Mouse (Mus musculus): ENCODE measurements around the gene Hist1h3c. TPM values are rescaled to one million over a fixed set of nuclear protein-coding genes. Genes with fewer than 3 reads are reported as not detected.

Gene Hist1h3c
- polyA plus RNA-seq, 1 experiment from 2014 or later = 4.2 TPM

DNA sequence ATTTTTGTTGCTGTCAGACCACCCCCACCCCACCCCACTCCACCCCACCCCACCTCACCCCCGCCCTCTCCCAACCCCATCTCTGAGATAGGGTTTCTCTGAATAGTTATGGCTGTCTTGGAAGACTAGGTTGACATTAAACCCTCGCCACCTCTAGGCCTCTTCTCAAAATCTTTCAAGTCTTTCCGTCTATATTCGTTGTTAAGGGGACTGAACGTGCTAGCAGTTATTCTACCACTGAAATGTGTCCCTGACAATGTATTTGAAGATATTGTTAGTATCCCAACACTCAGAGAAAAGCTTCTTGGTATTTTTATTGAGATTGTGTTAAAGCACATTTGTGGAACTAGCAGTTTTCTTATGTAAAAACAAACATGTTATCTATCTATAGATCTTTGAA lies 4.5 kb downstream of the Hist1h3c start:
- Histone ChIP-seq H3K36me3 (no peaks in the 10 kb centered on the region), H3K27ac (peak overlapping the region; percentile 93), H3K27me3 (ENCODE audit: insufficient read depth, poor library complexity, severe bottlenecking) (no peaks in the 10 kb centered on the region), H3K4me1 (peaks cover 9% of the 10 kb centered on the region; the same call in 1 of the 2 replicates), H3K9me3 (no peaks in the 10 kb centered on the region), H3K4me3 (peak overlapping the region; percentile 65; the same call in 1 of the 2 replicates)
- DNase-seq (ENCODE audit: low spot score) = no peak
- 59% methylated on average over 5 of the region's 5 CpGs for WGBS

- Histone ChIP-seq H3K36me3 (no peaks in the 10 kb centered on the region), H3K27me3 (ENCODE audit: insufficient read depth, poor library complexity, severe bottlenecking) (no peaks in the 10 kb centered on the region), H3K9me3 (no peaks in the 10 kb centered on the region), H3K27ac (peak overlapping the region; percentile 93), H3K4me1 (peaks cover 9% of the 10 kb centered on the region; the same call in 1 of the 2 replicates), H3K4me3 (peak overlapping the region; percentile 65)
- 34% methylated on average over 13 of the region's 13 CpGs for WGBS
- DNase-seq (ENCODE audit: low spot score) = no peak
Measured at GRCm38 (mm10) chr13:23740256-23740840, 5.1 kb downstream of the Hist1h3c start.

GRCm38 (mm10) chr13:23739922-23740252 lies 5.5 kb downstream of the Hist1h3c start:
- DNase-seq (ENCODE audit: low spot score) = no peak
- under 1% methylated on average over 14 of the region's 14 CpGs for WGBS
- Histone ChIP-seq H3K36me3 (no peaks in the 10 kb centered on the region), H3K4me1 (peaks cover 9% of the 10 kb centered on the region; the same call in 1 of the 2 replicates), H3K4me3 (peak overlapping the region; percentile 65), H3K27ac (peak overlapping the region; percentile 93), H3K9me3 (no peaks in the 10 kb centered on the region), H3K27me3 (ENCODE audit: insufficient read depth, poor library complexity, severe bottlenecking) (no peaks in the 10 kb centered on the region)

DNA sequence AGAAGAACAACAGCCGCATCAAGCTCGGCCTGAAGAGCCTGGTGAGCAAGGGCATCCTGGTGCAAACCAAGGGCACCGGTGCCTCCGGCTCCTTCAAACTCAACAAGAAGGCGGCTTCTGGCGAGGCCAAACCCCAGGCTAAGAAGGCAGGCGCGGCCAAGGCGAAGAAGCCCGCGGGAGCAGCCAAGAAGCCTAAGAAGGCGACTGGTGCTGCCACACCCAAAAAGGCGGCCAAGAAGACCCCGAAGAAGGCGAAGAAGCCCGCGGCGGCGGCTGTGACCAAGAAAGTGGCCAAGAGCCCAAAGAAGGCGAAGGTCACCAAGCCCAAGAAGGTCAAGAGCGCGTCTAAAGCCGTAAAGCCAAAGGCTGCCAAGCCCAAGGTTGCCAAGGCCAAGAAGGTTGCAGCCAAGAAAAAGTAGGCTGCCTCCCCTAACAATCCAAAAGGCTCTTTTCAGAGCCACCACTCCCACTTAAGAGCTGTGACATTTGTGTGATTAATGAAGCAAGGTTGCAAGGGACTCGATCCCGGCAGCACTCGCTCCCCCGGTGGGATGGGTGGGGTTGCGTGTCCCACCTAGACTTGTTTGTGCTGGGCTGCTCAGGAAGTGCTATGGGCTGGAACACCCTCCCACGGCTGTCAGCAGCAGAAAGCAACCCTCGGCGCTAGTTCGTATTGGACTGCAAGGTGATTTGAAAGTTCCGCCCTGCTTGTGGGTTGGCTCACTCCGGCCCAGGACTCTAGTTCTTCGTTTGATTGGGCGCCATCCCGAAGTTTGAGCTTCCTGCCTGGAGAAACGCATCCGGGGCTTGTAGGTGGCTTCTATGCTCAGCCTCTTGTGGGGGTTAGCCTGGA lies 6.1 kb downstream of the Hist1h3c start:
- Histone ChIP-seq H3K4me3 (peak overlapping the region; percentile 65), H3K27me3 (ENCODE audit: insufficient read depth, poor library complexity, severe bottlenecking) (no peaks in the 10 kb centered on the region), H3K9me3 (no peaks in the 10 kb centered on the region), H3K36me3 (no peaks in the 10 kb centered on the region), H3K27ac (peak overlapping the region; percentile 93), H3K4me1 (peaks cover 6% of the 10 kb centered on the region; the same call in 1 of the 2 replicates)
- peak; percentile 96 for DNase-seq (ENCODE audit: low spot score)
- WGBS = under 1% methylated on average over 39 of the region's 39 CpGs

GRCm38 (mm10) chr13:23738677-23739068 lies 6.7 kb downstream of the Hist1h3c start, which contains the start of gene Hist1h1c:
Gene Hist1h1c, plus strand, starts transcription at chr13:23738808.
- Histone ChIP-seq H3K9me3 (no peaks in the 10 kb centered on the region), H3K27ac (peak within 1 kb of the TSS; percentile 93), H3K4me1 (peaks cover 5% of the 10 kb centered on the region; the same call in 1 of the 2 replicates), H3K4me3 (peak within 1 kb of the TSS; percentile 65), H3K27me3 (ENCODE audit: insufficient read depth, poor library complexity, severe bottlenecking) (no peaks in the 10 kb centered on the region), H3K36me3 (no peaks in the 10 kb centered on the region)
- peak; percentile 96 for DNase-seq (ENCODE audit: low spot score)
- WGBS = under 1% methylated on average over 38 of the region's 38 CpGs

DNA sequence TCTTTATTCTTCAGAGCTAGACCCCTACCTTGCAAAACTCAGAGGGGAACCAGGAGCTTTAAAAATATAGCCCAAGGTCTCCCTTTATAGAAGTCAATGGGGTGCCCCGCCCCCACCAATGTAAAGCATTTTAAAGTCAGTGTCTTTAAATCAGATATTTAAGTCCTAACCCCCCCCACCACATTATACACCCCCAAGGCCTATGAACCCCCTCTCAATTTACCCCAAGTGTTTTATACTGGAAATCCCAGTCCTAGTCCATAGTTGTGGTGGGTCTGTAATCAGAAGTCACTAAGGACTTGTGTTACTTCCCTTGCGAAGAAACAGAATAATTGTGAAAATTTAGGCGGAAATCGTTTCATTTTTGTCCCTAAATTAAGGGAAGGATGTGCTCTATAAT lies 7.4 kb downstream of the Hist1h3c start:
- Histone ChIP-seq H3K4me1 (peaks cover 5% of the 10 kb centered on the region; the same call in 1 of the 2 replicates), H3K27ac (peak overlapping the region; percentile 93), H3K27me3 (ENCODE audit: insufficient read depth, poor library complexity, severe bottlenecking) (no peaks in the 10 kb centered on the region), H3K36me3 (no peaks in the 10 kb centered on the region), H3K4me3 (peak overlapping the region; percentile 65), H3K9me3 (no peaks in the 10 kb centered on the region)
- no peak for DNase-seq (ENCODE audit: low spot score)
- 27% methylated on average over 4 of the region's 4 CpGs for WGBS

DNA sequence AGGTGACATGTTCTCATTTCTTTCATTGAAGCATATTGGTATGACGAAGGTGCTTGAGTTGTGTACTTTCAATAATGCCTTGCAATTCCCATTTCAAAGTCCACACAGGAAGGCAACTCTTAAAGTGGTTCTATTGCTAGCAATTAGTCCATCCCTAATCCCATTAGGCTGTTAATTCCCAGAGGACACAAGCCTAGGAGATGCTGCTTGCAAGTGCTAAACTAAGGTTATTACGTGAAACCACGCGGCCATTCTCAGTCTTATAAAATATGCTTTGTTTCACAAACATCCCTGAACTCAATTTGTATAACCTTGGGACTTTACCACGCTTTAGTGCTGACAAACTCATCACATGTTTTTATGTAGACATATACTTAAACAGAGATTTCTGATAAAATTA lies 8.3 kb downstream of the Hist1h3c start:
- peaks cover 5% of the 10 kb centered on the region; the same call in 1 of the 2 replicates for H3K4me1 ChIP-seq
- H3K36me3 ChIP-seq = no peaks in the 10 kb centered on the region
- no peak overlapping the region for H3K4me3 ChIP-seq
- DNase-seq (ENCODE audit: low spot score) = no peak
- H3K27ac ChIP-seq = peak overlapping the region; percentile 93; the same call in 1 of the 2 replicates
- WGBS = 86% methylated on average over 5 of the region's 5 CpGs
- no peaks in the 10 kb centered on the region for H3K9me3 ChIP-seq
- no peaks in the 10 kb centered on the region for H3K27me3 ChIP-seq (ENCODE audit: insufficient read depth, poor library complexity, severe bottlenecking)

GRCm38 (mm10) chr13:23732156-23732804 lies 13.1 kb downstream of the Hist1h3c start:
- Histone ChIP-seq H3K27ac (no peak overlapping the region), H3K27me3 (ENCODE audit: insufficient read depth, poor library complexity, severe bottlenecking) (no peaks in the 10 kb centered on the region), H3K4me3 (no peak overlapping the region), H3K9me3 (no peaks in the 10 kb centered on the region), H3K36me3 (no peaks in the 10 kb centered on the region), H3K4me1 (peaks cover 4% of the 10 kb centered on the region)
- 23% methylated on average over 8 of the region's 8 CpGs for WGBS
- DNase-seq (ENCODE audit: low spot score) = no peak

DNA sequence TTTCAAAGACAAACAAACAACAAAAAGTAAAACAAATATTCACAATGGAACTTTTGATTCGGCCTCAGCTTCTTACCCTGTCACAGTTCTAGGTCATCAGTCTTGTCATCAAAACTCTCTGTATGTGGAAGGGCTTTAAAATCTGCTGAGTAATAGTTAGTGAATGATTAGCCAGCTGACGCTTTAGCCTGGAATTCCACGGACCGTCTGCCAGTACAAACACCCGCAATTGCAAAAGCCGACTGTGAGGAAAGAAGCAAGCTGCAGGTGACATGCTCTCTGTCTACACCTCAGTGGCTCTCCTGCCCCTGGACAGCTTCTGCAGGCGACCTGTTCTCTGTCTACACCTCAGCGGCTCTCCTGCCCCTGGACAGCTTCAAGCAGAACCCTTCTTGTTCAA lies 14.9 kb downstream of the Hist1h3c start:
- 20% methylated on average over 8 of the region's 8 CpGs for WGBS

DNA sequence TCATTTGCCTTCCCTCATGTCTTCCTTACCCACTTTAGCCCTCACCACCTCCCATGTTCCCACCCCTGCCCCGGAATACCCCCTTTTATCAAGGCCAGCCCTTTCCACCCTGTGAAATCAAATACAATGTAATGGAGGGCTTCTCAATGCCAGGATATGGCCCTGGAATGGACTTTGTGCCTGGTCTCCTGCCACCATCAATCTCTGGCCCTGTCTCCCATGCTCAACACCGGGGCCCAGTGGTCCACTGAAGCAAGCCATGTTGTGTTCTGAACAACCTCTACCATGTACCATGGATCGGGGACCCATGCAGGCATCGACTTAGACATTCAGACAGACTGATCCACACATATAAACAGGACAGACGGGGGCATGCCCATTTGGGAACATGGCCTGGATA lies 15.7 kb downstream of the Hist1h3c start:
- Histone ChIP-seq H3K27me3 (ENCODE audit: insufficient read depth, poor library complexity, severe bottlenecking) (no peaks in the 10 kb centered on the region), H3K4me1 (peaks cover 8% of the 10 kb centered on the region), H3K27ac (no peak overlapping the region), H3K4me3 (no peak overlapping the region), H3K36me3 (no peaks in the 10 kb centered on the region), H3K9me3 (no peaks in the 10 kb centered on the region)
- 92% methylated on average over 5 of the region's 5 CpGs for WGBS
- no peak for DNase-seq (ENCODE audit: low spot score)

More for the DNA sequence above, 14.9 kb downstream of the Hist1h3c start:
- H3K27ac ChIP-seq = no peak overlapping the region; the same call in 1 of the 2 replicates
- no peaks in the 10 kb centered on the region for H3K27me3 ChIP-seq (ENCODE audit: insufficient read depth, poor library complexity, severe bottlenecking)
- H3K4me3 ChIP-seq = no peak overlapping the region
- H3K36me3 ChIP-seq = no peaks in the 10 kb centered on the region
- DNase-seq (ENCODE audit: low spot score) = peak; percentile 82
- H3K9me3 ChIP-seq = no peaks in the 10 kb centered on the region
- H3K4me1 ChIP-seq = peaks cover 4% of the 10 kb centered on the region

DNA sequence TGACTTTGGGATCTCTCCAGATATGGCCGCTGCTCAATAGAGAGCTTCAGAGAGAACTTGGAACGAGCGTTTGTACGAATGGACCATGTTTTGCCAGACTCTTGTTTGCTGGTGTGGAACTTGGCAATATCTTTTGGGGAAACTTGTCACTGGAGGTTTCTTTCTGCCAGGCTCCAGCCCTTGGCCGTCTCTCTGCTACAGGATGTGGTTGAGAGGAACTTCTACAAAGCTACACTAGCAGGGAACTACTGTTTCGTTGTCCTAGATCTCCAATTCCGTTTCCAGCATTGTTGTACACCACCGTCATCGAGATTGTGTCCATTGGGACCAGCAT lies 16.2 kb downstream of the Hist1h3c start:
- Histone ChIP-seq H3K36me3 (no peaks in the 10 kb centered on the region), H3K4me1 (peaks cover 13% of the 10 kb centered on the region), H3K9me3 (no peaks in the 10 kb centered on the region), H3K4me3 (no peak overlapping the region), H3K27me3 (ENCODE audit: insufficient read depth, poor library complexity, severe bottlenecking) (no peaks in the 10 kb centered on the region), H3K27ac (no peak overlapping the region)
- no peak for DNase-seq (ENCODE audit: low spot score)
- WGBS = 91% methylated on average over 9 of the region's 9 CpGs

DNA sequence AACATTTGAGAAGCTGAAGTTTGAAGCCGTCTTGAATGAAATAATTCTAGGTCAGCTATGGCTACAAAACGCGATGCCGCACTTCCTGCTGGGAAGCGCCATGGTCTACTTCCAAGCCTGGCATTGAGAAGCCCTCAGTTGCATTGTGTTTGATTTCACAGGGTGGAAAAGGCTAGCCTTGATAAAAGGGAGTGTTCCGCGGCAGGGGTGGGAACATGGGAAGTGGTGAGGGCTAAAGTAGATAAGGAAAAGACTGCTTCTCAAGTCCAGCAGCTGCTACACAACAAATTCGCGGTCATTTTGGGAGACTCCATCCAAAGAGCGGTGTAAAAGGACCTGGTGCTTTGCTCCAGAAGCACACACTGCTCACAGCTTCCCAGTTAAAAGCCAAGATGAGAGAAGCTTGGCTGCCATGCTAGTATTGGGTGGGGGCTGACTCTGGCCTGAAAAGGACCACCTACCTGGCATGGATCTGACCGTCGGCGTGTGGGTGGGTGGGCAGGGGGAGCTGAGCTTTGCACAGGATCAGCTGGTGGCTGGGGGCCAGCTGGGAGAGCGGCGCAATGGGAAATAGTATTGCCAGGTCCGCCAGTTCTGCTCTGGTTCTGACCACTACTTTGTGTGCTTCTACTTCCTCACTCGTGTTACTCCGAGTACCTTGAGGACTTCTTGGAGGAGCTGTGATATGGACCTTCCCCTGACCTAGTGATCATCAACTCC lies 16.8 kb downstream of the Hist1h3c start:
- Histone ChIP-seq H3K4me3 (no peak overlapping the region), H3K36me3 (no peaks in the 10 kb centered on the region), H3K9me3 (no peaks in the 10 kb centered on the region), H3K4me1 (peaks cover 18% of the 10 kb centered on the region), H3K27me3 (ENCODE audit: insufficient read depth, poor library complexity, severe bottlenecking) (no peaks in the 10 kb centered on the region), H3K27ac (no peak overlapping the region)
- 71% methylated on average over 18 of the region's 18 CpGs for WGBS
- DNase-seq (ENCODE audit: low spot score) = no peak

Data from heart, embryonic 10.5 days (tissue).